Mouse (Mus musculus): ENCODE data around the gene Traf3.

Traf3 gene

DNA sequence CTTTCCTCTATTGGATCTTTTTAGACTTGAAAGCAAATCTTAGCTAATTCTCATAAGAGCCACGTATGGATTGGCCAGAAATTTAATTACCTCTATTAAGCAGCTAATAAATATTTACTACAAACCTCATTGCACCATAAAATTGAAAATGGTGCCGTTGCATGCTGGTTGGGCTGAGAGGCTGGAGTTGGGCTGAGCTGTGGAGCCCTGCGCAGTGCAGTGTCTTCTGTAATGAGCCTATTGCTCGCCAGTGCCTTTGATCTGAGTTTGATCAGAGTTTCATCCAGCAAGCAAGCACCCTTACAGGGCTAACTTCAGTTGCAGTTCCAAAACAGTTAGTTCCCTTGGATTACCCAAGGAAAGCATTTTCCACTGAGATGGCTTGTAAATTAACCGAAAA, 12.2 kb upstream of the Traf3 start:
- no peak for DNase-seq (ENCODE audit: low spot score)

DNA sequence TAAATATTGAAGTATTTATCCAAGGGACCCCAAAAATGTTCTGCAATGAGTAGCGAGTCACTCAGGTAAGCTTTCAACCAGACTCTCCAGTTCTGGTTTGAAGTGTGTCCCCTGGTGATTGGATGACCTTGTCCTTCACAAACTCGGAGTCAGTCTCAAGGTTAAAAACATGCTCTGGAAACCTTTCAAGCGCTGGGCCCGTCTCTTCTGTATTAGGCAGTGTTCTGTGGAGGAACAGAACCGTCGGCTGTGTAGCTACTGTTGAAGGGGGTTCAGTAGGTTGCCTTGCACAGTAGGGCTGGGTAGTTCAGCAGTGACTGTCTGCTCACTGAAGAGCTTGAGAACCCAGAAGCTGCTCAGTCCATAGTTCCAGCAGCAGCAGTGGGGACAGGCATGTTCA, 11.5 kb upstream of the Traf3 start:
- no peak for DNase-seq (ENCODE audit: low spot score)

DNA sequence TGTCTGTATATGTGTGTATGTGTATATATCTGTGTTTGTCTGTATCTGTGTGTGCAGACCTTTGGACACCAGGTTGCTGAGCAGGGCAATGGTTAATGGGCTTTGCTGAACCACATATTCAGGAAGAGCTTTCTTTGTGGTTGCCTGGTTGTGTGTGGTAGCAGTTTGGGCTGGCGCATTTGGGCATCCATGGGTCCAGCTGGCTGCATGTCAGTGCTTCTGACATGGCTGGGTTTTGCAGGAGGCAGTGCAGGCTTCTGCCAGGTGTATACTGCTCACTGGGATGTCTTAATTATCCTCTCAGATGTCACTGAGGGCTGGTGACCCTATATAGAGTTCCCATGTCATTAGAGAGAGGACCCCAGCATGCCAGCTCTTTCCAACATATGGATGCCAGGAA, 10.4 kb upstream of the Traf3 start:
- no peak for DNase-seq (ENCODE audit: low spot score)

- no peak for DNase-seq (ENCODE audit: low spot score)
These were observed 6.3 kb upstream of the Traf3 start for GRCm38 (mm10) chr12:111159659-111160428.

GRCm38 (mm10) chr12:111160871-111161270, 5.3 kb upstream of the Traf3 start:
- DNase-seq (ENCODE audit: low spot score): no peak

DNA sequence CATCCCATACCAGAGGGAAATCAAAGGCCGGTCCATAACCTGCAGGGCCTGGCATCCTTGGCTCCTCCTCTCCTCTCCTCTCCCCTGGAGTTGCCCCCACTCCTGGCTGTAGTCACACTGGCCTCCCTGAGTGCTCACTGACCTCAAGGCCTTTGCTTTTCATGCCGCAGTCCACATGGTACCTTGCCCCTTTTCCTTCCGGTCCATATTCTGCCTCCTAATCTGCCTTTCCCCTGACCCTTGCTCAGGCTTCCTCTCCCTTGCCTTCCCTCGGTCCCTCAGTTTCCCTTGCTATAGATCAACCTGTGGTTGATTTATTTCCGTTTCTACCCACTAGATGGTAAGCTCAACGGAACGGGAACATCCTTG, 4.2 kb upstream of the Traf3 start:
- DNase-seq (ENCODE audit: low spot score): no peak

DNA sequence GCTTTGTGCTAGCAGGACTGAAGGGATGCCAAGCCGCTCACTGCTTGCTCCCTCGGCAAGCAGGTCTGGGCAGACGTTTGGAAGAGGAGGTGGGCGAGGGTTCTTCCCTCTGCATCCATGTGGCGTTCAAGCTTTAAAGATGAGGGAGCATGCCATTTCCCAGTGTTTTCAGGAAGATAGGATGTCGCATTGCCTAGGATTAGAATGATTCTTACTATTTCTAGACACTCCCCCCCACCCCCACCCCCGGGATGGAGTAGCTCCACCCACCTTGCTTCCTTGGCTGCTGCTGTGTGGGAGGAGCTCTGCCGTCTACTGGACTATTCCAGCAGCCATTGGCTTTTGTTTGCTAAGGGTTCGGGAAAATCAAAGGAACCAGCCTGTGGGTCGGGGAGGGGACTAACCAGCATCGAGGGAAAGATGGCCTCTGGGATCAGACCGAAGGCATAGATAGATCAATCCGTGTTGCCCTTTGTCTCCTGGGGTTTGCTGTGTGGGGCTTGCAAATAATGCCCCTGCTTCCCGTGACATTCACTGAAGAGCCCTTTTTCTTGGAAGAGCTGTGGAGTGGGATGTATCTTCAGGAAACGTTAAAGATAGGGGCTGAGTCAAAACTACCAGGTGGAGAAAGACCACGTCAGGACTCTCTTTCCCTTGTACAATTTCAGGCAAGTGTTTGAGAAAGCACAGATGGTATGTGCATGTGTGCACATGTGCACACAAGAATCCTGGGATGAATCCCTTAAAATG, 3.7 kb upstream of the Traf3 start:
- DNase-seq (ENCODE audit: low spot score): no peak

GRCm38 (mm10) chr12:111164310-111164751, 1.8 kb upstream of the Traf3 start:
- peak; percentile 76 for DNase-seq (ENCODE audit: low spot score)

GRCm38 (mm10) chr12:111165146-111165812, 891 bp upstream of the Traf3 start:
- DNase-seq (ENCODE audit: low spot score): peak; percentile 24

GRCm38 (mm10) chr12:111166681-111167289, 615 bp downstream of the Traf3 start:
- peak; percentile 36 for DNase-seq (ENCODE audit: low spot score)

GRCm38 (mm10) chr12:111168891-111169290, 2.7 kb downstream of the Traf3 start:
- no peak for DNase-seq (ENCODE audit: low spot score)

DNA sequence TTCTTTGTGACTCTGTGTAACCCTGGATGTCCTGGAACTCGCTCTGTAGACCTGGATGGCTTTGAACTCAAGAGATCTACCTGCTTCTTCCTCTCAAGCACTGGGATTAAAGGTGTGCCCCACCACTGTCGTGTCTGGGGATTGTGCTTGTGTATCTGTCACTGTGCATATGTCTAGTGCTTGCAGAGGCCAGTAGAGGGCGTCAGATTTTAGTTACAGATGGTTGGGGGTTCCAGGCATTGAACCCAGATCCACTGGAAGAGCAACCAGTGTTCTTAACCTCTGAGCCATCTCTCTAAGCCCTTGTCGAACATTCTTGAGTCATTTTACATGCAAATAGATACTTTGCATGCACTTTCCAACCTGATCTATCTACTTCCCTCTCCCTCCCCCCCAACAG, 12.6 kb downstream of the Traf3 start:
- no peak for DNase-seq (ENCODE audit: low spot score)

DNA sequence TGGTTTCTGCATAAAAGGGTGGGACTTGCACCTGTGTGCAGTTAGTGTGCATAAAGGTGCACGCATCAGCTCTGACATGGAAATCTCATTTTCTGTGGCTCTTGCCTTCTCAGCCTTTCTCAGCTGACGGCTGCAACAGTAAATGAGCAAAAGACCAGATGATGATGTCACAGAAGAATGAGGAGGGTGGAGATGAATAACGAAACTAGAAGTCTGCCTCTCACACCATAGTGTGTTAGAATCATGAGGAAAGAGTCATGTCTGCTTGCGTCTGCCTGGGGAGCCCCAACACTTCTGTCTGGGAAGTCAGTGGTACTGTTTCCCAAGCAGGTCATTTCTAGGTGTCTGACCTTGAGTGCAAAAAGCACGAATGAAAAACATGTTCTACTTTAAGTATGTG, 15.7 kb downstream of the Traf3 start:
- no peak for DNase-seq (ENCODE audit: low spot score)

DNA sequence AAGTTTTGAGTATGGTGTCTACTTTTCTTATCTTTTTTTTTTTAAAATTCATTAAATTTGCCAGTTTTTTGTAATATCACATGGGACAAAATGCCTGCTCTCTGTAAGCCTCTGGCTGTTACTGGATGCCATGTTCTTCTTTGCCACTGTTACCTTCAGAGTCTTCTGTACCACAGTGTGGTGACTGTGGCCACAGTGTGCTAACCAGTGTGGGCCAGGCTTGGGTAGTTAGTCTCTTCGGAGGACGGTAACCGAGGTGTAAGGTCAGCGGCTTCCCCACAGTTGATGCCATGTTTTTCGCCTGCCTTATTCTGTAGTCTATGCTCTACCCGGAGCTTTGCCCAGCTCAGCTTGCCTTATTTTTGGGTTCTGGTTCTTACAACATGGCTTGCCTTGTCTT, 16.2 kb downstream of the Traf3 start:
- DNase-seq (ENCODE audit: low spot score): no peak

- no peak for DNase-seq (ENCODE audit: low spot score)
These were observed 18.3 kb downstream of the Traf3 start, which contains the start of gene 4930595D18Rik for GRCm38 (mm10) chr12:111184476-111184875. Gene 4930595D18Rik (minus strand): TSS chr12:111184491.

DNA sequence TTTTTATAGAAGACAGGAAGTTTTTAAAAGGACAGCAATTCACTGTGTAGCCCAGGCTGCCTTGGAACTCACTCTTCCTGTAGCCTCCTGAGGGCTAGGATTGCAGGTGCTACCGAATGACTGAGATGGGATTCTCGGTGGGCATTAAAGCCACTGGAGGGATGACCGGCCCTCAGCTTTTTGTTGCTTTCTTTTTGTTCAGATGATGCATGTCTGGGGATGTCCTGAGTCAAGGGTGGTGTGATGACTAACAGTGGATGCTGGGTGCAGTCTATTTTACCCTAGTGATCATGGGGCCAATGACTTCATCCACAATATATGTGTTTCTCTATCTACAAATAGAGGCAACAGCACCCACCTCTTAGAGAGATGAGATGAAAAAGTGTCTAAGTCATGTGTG, 20.8 kb downstream of the Traf3 start:
- no peak for DNase-seq (ENCODE audit: low spot score)

DNA sequence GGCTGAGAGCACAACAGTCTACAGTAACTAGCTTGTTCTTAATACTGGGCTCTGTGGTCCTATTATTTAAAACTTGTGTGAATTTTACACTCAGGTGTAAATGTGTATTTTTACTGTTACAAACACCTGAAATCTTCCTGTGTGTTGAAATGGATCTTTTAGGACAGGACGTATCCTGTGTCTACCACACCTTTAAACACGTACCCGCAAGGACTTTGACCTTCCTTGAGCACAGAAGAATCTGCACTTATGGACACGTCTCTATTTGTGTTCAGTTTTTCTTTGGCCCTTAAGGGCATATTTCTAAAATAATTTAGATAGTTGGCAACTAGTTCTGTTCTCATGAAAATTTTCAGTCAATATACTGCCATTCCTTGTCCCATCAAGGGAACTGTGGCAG, 22.1 kb downstream of the Traf3 start:
- DNase-seq (ENCODE audit: low spot score): no peak

DNA sequence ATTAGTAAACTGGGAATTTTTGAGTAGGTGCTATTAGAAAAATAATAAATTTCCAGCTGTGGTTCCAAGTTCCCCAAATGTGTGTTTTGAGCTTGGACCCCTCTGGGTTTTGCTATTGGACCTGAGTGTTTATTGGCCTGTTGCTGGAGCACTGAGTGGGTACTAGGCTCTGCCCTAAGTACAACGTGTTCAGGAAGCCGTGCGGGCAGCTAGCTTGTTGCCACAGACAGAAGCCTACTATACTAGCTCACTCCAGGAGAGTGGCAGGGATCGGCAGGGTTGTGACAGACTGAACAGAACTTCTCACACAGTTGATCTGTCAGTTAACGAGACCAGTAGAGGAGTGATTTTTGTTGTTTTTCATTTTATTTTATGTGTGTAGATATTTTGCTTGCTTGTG, 24.2 kb downstream of the Traf3 start:
- no peak for DNase-seq (ENCODE audit: low spot score)

GRCm38 (mm10) chr12:111190891-111191290, 24.7 kb downstream of the Traf3 start:
- DNase-seq (ENCODE audit: low spot score): no peak

GRCm38 (mm10) chr12:111192777-111193176, 26.6 kb downstream of the Traf3 start:
- no peak for DNase-seq (ENCODE audit: low spot score)

GRCm38 (mm10) chr12:111193331-111193730, 27.2 kb downstream of the Traf3 start:
- no peak for DNase-seq (ENCODE audit: low spot score)

- DNase-seq (ENCODE audit: low spot score): no peak
These were observed 30.4 kb downstream of the Traf3 start for GRCm38 (mm10) chr12:111196548-111196947.

GRCm38 (mm10) chr12:111203076-111203475, 36.9 kb downstream of the Traf3 start:
- DNase-seq (ENCODE audit: low spot score): no peak
